Mouse (Mus musculus): ENCODE results near the gene Fdxacb1. TPM values are rescaled to one million over a fixed set of nuclear protein-coding genes. Genes with fewer than 3 reads are reported as not detected.

Fdxacb1 gene
- 3.2 and 3.4 TPM in 2 replicates for polyA plus RNA-seq (2012; rRNA removed)

DNA sequence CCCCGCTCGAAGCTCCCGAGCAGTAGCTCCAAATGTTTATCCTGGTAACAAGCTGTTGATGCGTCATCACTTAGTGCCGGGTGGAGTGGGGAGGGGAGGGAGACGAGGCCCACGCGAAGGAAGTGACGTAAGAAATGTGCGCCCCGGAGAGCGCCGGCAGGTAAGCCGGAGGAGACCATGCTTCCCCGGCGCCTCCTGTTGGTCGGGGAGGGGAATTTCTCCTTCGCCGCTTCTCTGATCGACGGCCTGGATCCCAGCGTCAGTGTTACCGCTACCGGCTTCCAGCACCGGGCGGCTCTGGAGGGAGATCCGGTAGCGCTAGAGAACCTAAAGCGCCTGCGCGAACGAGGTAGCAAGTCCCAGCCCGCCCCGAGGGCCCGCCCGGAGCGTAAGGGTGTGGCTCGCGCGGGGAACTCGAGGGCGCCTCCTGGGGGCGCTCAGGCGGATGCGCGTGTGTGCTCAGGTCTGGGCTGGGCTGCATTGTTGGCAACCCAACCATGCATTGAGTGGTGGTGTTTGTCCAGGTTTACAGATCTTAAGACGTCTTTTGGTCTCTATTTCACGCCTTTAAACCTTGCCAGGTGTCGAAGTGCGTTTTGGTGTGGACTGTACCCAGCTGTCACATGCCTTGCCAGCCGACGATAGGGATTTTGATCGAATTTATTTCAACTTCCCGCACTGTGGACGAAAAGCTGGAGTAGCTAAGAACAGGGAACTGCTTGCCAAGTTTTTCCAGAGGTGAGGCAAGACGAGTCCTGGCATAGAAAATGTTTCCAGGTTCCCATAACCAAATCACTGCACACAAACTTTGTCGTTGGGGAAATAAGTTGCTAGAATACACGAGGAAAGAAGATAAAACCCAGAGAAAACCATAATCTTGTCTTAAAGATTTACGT lies at the start of gene Fdxacb1:
Fdxacb1 (plus strand) TSS at position 130 of the 896 bp plus-strand sequence.

DNA sequence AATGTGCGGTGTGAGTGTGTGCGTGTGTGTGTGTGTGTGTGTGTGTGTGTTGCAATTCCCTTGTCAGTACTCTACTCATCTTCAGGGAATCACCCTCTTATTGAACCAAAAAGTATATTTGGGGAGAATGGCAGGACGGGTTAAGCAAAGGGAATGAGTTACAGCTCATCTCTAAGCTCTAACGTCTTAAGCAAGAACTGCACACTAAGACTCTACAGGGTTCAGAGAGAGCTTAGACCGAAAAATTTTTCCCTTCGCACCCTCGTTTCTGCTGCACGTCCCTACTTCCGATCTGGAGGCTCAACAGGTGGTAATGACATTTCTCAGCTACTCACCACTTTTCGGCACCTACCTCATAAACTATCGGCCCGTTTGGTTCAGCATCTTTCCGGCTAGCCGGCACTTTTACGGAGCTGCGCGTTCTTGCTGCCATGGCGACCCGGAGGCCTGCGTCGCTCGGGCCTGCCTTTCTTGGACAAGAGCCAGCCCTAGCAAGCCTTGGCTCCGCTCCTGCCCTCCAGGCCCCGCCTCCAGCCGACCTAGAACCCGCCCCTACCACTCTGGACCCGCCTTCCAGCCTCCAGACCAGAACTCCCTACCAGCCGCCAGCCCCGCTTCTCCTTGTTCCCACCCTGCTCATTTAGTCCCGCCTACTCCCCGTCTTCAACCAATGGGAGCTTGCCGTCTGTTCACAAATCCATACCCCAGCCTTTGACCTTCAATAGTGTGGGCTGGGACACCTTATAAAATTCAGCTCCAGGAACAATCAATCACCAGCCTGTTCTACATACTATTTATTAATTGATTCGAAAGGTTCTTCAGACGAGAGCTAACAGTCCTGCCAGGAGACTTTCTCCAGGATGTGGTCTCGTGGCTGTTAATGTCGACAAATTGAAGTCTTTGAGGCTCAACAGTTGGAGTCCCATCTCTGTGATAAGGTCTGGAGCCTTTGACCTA lies 28.8 kb upstream of the Fdxacb1 start, which contains the start of gene Dixdc1:
Dixdc1 (minus strand) TSS at position 604 of the 957 bp plus-strand sequence.

DNA sequence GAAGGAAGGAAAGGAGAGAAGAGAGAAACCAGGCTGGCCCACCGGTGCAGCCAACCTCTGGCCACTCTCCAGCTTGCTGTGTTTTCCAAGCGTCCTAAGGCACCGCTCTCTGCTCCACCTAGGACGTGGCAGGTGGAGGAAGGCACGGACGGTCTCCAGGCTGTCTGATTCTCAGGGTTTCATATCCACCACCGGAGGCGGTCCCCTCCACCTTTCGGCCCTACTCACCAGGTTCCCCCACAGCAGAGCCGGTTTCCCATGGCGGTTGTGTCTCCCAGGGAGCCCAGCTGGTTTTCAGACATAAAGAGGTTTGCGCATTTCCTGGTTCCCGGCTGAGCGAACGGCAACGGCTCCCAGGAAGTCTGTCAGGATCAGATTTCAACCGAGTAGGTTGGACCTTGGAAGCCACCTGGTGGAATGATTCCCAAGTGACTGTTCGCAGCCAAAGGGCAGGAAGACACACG lies 21.8 kb upstream of the Fdxacb1 start, which contains the start of gene 2310030G06Rik:
2310030G06Rik (minus strand) TSS at position 323 of the 464 bp plus-strand sequence.

DNA sequence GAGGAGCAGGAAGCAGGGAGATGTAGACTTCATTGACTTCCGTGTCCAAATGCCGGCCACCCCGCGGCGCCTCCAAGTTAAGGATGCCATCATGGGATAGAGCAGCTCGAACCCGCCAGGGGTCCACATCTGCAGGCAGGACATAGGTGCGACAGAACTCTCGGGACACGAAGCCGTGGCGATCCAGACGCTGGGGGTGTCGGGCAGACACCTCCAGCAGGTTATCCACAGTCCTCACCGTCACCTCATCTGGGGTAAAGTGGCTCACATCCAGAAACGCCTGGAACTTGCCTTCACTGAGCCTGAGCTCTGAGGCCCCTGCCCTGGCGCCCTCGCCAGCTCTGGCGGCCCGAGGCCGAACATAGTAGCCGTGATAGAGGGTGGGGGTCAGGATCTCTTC lies 16.7 kb upstream of the Fdxacb1 start, which contains the start of gene Cryab:
Cryab (plus strand) TSS at position 3 of the 400 bp plus-strand sequence.

DNA sequence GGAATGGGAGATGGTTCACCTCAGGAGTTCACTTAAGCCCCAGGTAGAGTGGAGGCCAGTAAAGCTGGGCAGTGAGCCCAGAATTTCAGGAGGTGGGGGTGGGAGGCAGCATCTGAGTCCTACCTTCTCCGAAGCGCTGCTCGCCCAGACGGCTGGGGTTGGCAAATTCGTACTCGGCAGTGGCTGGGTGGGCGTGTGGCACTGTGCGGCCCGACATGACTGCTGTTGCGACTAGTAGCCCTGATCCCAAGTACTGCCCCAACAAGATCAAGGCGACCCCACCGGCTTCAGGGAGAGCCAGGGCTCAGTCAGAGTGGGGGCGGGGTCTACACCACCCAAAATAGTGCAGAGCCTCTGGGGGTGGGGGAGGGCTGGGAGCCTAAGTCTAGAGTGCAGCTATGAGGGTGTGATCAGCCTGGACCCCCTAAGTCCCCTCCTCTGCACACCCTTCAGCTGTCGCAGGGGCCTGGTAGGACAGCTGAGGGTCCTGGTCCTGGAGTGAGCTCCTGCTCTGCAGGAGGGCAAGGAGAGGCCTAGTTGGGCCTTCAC lies 15.9 kb upstream of the Fdxacb1 start, which contains the start of gene Hspb2:
Hspb2 (minus strand) TSS at position 301 of the 549 bp plus-strand sequence.

DNA sequence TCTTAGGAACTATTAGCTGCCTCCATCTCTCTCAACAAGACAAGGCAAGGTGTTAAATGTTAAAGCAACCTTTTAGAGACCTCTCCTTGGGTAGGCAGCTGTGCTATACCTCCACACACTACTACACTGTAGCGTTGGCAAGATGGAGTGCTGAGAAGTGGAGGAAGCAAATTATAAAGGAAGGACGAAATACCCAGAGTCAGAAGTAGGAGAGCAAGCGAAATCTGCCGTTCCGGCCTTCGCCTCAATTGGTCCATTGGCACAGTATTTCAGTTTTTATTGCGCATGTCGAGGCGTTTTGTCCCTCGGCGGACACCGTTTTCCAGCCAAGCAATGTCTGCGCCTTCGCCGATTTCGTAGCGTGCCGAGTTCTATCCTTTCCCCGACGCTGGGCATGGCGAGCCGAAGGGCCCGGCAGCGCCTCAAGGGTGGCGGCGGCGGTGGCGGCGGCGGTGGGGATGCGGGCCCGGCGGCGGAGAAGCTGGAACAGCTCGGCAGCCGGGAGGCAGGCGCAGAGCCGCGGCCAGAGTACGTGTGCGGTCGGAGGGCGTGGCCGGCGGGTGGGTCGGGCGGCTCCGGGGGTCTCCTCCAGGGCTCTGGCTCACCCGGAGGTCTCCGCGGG lies 7.1 kb downstream of the Fdxacb1 start, which contains the start of the genes Alg9 and 1110032A03Rik:
Alg9 (plus strand) TSS at position 29 of the 622 bp plus-strand sequence.
1110032A03Rik (minus strand) TSS at position 530 of the 622 bp plus-strand sequence.

Other genes with a start within 250 kb of the Fdxacb1 start
- gene Pts, start 239.5 kb upstream of the Fdxacb1 start, polyA plus RNA-seq (2012; rRNA removed) = 33.4 and 38.2 TPM in 2 replicates
- 36.9 and 39.9 TPM in 2 replicates for gene Il18, start 213.4 kb upstream of the Fdxacb1 start, polyA plus RNA-seq (2012; rRNA removed)
- 3.0 and 4.6 TPM in 2 replicates for gene Bco2, start 213.1 kb upstream of the Fdxacb1 start, polyA plus RNA-seq (2012; rRNA removed)
- gene Tex12, start 206.9 kb upstream of the Fdxacb1 start, polyA plus RNA-seq (2012; rRNA removed) = not detected in 2 replicates
- 315 and 398 TPM in 2 replicates for gene Sdhd, start 164.4 kb upstream of the Fdxacb1 start, polyA plus RNA-seq (2012; rRNA removed)
- gene Timm8b, start 164.3 kb upstream of the Fdxacb1 start, polyA plus RNA-seq (2012; rRNA removed) = 123 and 144 TPM in 2 replicates
- 0.66 and 1.0 TPM in 2 replicates for gene Pih1d2, start 150.9 kb upstream of the Fdxacb1 start, polyA plus RNA-seq (2012; rRNA removed)
- gene Nkapd1, start 150.8 kb upstream of the Fdxacb1 start, polyA plus RNA-seq (2012; rRNA removed) = 4.3 and 4.5 TPM in 2 replicates
- gene Dlat, start 108.5 kb upstream of the Fdxacb1 start, polyA plus RNA-seq (2012; rRNA removed) = 20.5 and 20.6 TPM in 2 replicates
- 3.8 and 4.2 TPM in 2 replicates for gene Dixdc1, start 28.7 kb upstream of the Fdxacb1 start, polyA plus RNA-seq (2012; rRNA removed)
- gene 2310030G06Rik, start 21.7 kb upstream of the Fdxacb1 start, polyA plus RNA-seq (2012; rRNA removed) = 10.6 and 10.8 TPM in 2 replicates
- gene Cryab, start 16.9 kb upstream of the Fdxacb1 start, polyA plus RNA-seq (2012; rRNA removed) = 58.7 and 96.1 TPM in 2 replicates
- 22.0 and 25.4 TPM in 2 replicates for gene Hspb2, start 15.9 kb upstream of the Fdxacb1 start, polyA plus RNA-seq (2012; rRNA removed)
- 26.7 and 31.0 TPM in 2 replicates for gene Alg9, start 6.8 kb downstream of the Fdxacb1 start, polyA plus RNA-seq (2012; rRNA removed)
- gene 1110032A03Rik, start 7.3 kb downstream of the Fdxacb1 start, polyA plus RNA-seq (2012; rRNA removed) = 27.5 and 36.9 TPM in 2 replicates
- gene Ppp2r1b, start 77.1 kb downstream of the Fdxacb1 start, polyA plus RNA-seq (2012; rRNA removed) = 7.7 and 8.7 TPM in 2 replicates
- 17.4 and 22.2 TPM in 2 replicates for gene Sik2, start 240.8 kb downstream of the Fdxacb1 start, polyA plus RNA-seq (2012; rRNA removed)

All from colon, adult 2 months (tissue).